Mouse (Mus musculus): Measurements from ENCODE around the gene Sf3a2.

Sf3a2 gene

DNA sequence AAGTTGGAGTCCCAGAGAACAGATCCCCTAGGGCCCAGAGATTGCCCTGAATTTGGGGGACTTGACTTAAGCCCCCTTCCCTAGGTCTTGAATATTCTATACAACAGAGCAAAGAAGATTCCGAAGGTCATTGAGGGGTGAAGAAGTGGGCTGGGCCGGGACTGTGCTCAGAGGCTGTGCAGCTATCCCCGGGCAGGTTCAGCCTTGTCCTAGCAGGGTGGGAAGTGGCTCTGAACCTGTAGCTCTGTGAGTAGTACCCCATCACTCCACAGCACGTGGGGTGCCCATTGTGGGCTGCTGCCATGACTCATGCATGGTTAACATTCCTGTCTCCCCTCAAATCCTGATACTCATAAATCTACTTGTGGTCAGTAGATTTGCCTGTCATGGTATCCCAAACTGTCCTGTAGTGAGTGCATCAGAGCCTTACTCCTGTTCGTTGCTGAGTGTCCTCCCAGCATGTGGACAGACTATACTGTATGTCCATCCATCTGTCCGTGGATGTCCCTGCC is 21.6 kb upstream of the Sf3a2 start:
- no peak for DNase-seq

DNA sequence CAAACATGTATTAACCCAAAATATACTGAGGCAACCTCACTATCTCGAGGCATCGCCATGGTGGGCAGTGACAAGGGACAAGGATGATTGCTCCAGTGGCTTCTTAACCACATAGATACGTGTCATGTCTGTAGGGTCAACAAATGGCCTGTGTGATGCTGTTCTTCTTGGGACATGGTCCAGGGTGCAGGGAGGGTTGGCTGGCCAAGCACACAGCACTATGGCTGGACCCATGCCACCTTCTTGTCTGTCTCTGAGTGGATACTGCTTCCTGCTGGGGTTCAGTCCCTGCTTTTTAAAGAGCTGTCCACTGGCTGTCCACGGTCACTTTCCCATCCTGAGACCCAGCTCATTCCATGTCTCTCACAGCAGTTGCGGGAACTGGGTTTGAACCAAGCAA is 20.9 kb upstream of the Sf3a2 start:
- DNase-seq, result no peak

DNA sequence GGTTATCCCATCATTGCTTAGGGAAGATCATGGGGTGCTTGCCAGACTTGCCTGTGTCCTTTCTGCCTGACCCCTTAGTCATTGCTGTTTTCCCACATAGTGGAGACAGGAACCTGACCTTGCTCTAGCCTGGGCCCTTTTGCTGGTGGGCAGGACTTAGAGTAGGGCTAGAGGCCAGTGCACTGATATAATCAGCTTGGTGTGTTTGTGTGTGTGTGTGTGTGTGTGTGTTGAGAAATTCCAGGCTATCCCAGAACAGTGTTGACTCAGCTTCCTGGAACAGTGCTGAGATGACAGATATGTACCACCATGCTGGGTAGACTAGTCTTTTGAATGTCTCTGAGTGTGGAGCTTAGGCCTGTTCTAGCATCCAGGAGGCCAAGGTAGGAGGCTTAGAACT is 18.4 kb upstream of the Sf3a2 start:
- no peak for DNase-seq

DNA sequence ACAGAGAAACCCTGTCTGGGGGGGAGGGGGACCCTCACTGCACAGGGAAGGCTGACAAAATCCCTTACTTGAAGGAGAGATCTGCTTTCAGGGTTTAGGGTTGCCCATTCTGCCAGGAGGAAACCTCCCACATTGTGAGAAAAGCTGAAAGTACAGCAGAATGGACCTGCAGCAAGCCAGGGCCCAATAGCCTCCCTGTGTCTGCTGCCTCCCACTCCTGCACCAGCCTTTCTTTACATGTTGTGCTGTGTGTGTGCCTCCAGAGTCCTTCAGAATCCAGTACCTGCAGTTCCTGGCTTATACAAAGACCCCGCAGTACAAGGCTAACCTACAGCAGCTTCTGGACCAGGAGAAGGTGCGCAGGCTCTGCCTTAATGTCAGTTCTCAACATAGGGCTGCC is 13.7 kb upstream of the Sf3a2 start:
- DNase-seq, result no peak

DNA sequence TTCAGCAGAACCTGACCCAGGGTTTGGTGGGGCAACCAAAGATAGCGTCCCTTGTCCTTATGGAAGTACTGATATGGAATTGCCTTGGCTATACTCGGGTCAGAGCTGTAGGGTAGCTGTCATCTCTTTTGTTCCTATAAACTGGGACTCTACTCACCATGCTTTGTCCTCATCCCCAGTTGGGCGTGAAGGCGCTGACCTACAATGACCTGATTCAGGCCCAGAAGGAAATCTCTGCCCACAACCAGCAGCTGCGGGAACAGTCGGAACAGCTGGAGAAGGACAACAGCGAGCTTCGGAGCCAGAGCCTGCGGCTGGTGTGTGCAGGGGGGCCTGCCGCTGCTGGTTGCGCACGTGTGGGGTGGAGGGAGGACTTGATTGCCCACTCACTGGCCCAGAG is 13.1 kb upstream of the Sf3a2 start:
- DNase-seq, result no peak

DNA sequence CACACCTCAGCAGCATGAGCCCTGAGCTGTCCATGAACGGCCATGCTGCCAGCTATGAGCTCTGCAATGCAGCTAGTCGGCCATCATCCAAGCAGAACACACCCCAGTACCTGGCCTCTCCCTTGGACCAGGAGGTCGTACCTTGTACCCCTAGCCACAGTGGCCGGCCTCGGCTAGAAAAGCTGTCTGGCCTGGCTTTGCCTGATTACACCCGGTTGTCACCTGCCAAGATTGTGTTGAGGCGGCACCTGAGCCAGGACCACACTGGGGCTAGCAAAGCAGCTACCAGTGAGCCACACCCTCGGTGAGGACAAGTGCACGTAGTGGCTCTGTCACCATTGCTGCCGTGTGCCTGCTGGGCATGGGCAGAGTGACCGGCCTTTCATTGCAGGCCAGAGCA is 12.0 kb upstream of the Sf3a2 start:
- DNase-seq, result no peak

DNA sequence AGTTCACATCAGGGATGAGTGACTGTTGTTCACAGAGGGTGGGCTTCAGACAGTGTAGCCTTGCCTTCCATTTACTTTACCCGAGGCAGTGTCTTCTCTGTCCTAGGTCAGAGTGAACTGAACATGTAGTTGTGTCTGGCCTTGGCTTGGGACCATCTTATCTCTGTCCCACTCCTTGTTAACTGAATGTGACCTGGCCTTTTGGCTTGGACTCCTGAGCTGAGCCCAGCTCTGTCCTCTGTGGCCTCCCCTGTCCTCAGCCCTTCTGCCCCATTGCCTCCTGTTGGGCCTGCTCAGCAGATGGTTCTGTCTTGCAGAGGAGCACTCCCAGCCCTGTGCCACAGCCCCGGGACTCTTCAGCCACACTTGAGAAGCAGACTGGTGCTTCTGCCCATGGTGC is 10.5 kb upstream of the Sf3a2 start:
- no peak for DNase-seq

DNA sequence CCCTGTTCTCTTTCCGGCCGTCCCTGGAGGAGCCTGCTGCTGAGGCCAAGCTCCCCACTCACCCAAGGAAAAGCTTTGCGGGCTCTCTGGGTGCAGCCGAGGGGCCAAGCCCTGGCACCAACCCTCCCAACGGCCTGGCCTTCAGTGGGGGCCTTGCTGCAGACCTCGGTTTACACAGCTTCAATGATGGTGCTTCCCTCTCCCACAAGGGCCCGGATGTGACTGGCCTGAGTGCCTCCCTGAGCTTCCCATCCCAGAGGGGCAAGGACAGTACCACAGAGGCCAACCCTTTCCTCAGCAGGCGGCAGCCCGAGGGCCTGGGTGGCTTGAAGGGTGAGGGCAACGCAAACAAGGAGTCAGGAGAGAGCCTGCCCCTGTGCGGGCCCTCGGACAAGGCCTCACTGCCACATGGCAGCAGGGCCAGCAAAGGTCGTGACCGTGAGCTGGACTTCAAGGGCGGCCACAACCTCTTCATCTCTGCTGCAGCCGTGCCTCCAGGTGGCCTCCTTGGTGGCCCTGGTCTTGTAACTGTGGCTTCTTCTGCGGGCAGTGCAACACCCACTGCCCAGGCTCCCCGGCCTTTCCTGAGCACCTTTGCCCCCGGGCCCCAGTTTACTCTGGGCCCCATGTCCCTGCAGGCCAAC is 7.1 kb upstream of the Sf3a2 start:
- DNase-seq, result no peak

DNA sequence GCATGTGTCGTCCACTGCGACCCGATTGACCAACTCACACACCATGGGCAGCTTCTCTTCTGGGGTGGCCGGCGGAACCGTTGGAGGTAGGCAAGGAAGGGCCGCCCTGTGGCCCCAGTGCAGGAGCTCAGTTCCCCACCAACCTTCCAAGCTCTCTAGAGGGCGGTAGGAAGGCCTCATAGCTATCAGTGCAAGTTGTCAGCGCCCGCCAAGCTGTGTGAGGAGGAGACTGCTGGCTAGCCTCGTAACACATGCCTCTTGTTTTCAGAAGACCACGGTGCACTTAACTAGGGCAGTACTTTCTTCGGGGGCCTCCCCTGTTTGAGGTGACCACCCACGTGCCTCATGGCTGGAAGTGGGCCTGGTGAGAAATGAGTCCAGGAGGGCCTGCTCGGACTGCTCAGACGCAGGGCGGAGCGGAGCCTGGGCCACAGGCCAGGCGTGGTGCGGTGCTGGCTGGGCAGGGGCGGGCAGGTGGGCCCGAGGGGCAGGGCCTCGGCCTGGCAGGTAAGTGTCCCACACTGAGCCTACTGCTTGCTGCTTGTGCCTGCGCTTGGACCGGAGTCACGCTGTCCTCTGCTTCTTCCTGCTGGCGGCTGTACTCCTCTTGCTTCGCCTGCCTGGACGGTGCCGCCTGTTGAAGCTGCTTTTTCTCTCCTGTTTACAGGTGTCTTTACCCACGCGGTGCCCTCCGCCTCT is 6.4 kb upstream of the Sf3a2 start:
- no peak for DNase-seq

DNA sequence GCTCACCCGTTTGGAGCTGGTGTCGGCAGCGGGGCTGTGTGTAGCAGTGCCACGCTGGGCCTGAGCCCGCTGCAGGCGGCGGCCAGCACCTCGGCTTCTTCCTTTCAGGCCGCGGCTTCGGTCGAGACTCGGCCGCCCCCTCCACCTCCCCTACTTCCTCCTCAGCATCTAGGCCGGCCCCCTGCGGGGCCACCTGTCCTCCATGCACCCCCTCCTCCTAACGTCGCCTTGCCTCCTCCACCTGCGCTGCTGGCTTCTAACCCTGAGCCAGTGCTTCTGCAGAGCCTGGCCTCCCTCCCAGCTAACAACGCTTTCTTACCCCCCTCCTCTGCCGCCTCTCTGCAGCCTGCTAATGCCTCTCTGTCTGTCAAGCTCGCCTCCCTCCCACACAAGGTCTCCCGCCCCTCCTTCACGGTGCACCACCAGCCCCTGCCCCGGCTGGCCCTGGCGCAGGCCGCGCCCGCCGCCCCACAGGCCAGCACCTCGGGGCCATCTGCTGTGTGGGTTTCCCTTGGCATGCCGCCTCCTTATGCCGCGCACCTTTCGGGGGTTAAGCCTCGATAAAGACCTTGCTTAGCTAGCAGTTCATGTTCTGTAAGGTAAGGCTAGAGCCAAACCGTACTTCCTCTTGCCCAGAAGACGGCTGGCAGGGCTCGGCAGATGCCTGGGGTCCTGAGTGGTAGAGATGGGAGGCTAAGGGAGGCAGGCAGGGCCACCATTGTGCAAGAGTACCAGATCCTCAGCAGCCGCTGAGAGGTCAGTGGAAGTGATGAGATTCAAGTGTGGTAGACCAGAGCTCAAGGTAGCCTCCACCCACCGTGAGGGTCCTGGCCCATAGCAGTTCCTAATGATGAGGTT is 5.6 kb upstream of the Sf3a2 start:
- no peak for DNase-seq

DNA sequence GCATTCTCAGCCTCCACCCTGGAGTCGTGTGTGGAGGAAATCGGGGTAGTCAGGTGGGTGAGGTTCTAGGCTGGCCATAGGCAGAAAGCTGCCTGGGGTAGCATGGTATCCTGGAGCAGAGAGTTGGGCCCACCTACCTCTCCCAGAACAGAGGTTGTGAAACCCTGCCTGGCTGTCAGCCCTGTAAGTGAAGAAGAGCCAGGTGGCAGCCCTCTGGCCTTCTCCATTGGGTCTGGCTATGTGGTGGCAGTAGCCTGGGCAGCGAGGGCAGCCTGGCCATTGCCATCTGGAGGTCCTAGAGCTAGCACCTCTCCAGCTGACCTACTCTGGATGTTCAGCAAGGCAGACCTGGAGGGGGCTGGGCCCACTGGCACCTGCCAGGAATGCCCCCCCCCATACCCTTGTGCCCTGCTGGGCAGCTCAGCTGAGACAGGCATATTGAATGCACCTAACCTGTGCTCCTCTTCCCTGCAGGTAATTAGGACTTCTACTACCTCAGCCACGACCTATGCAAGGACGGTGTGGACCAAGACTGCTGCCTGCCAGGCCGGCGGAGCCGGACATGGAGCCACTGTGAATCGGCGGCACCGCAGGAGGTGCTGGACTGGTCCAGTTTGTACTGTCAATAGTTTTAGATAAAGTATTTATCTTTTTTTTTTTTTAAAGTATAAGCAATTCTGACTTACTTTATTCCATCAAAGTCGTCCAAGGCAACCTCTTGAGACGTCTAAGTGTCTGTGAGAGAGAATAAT is 4.8 kb upstream of the Sf3a2 start:
- DNase-seq, result no peak

DNA sequence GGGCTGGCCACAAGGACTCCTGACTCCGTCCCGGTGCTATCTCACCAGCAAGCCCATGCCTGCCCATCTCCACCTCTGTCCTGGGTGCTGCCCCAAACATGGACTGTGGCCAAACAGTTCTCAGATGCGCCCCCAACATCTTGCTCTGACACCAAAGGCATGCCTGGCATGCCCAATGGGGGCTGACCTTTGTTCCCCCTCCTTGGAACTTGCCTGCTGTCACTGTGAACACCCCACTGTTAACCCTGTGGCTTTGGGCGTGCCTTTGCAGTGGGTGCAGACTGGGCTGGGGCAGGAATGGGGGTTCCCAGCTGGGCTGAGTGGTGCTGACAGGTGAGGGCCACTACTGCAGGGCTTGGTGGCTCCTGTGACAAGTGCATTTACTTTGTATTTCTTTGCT is 4.2 kb upstream of the Sf3a2 start:
- no peak for DNase-seq

DNA sequence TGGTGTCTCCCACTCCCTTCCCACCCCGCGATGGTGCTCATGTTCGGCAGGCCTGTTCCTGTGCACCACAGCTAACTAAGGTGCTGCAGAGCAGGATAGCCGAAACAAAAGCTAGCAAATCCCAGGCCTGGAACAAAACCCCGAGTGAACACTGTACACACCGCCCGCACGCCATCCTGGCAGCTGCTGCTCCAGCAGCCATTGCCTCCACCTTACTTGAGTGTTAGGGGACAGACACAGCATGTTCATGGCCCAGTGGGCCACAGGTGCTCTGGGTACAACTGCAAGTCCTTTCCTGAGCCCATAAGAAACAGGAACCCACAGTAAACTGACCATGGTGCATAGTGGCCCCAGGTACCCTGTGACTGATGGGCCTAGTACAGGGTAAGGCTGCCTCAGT is 3.2 kb upstream of the Sf3a2 start:
- DNase-seq, result no peak

DNA sequence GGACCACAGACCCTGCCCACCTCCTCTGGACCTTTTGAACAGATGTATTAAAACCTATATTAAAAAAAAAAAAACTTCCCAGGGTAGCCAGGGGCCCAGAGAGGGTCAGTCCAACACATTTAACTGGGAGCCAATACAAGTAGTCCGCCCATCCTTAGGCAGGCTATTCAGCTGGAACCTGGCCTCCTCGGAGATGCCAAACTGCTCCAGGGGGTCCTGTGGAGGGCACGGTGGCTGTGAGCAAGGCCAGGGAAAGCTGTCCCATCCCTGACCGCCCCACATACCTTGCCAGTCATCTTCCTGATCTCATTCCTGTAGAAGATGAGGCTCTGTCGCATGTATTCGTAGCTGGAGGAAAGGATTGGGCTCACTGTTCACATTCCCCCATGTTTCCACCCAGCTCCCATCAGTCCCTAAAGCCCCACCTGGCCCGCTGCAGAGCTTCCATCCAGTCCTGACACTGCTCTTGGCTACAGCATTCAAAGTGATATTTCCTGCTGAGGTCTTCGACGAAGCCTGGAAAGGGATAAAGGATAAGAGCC is 1.6 kb upstream of the Sf3a2 start:
- no peak for DNase-seq

DNA sequence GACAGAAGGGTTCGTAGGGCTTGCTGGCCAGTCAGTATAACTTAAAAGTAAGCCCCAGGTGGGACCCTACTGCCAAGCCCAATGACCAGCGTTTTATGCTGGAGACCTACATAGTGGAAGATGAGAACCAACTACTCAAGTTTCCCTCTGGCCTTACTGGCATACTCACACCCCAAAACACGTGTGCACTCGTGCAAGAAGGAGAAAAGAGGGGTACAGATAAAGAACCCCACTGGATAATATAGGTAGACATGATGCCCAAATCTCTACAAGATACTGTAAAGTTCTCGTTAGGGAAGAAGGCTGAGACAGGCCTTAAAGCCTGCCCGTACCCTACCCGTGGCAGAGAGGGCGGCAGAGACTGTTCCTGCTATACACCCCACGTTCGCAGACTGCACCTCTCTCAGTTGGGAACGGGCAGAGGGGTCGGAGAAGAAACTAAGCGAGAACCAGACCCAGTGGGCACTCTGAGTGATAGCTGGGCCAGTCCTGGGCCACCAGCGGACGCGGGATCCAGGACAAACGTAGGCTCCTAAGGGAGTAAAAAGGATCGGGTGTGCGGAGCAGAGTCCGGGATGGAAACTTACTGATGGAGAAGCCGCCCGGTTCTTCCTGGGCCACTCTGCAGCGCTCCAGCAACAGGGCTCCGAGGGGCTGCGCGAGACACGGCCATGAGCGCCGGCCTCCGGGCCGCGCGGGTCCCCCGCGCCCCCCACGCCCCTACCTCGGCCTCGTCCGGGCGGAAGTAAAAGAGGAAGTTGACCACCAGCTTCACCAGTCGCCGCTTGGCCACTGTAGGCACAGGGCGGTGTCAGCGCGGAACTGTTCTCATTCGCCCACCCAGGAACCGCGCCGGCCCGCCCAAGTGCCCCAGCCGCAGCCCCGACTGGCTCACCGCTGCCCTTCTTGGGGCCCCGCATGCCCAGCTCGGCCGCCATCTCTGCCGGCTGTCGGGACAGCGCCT is 530 bp upstream of the Sf3a2 start:
- DNase-seq, result no peak

DNA sequence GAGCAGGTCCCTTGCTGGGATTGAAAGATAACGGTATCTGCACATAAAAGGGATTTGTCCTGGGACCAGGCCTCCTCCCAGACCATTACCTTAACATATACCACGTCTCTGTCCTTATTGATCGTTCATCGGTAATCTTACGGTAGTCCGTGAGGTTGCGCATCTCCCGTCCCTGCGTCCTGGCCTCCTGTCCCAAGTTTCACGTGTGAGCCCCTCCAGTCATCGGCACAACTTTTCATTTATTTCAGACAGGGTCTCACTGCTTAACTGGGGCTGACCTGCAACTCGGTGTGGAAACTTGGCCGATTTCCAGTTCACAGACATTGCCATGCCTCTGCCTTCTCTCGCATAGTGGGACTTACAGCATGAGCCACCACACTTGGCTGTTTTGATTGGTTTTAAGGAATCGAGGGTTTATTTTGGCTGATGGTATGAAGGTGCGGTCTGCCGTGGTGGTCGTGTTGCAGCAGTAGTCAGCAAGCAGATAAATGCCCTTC is 1.1 kb downstream of the Sf3a2 start:
- no peak for DNase-seq

DNA sequence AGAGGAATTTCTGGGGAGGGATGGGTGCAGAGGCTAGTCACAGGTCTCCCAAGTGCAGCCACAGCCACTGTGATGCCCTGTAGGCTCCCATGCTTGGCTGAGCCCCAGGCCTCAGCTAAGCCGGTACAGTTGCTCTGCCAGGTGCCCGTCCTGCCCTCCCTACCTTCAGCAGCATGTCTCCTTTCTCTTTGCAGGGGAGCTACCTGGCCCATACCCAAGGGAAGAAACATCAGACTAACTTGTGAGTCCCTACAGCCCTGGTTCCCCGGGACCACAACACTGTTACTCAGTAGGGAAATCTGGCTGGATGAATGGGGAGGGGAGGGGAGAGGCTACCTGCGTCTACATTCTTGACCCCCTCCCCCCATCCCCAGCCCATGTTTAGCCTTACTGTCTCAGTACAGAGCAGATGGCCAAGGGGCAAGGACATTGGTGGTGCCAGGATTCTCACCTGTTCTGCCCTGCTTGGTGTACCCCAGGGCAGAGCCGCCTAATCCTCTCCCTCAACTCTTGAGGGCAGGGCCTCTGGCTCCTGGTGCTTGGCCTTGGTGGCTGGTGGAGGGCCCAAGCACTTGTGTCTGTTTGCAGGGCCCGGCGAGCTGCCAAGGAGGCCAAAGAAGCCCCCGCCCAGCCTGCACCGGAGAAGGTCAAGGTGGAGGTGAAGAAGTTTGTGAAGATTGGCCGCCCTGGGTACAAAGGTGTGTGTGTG is 4.4 kb downstream of the Sf3a2 start:
- DNase-seq, result no peak

DNA sequence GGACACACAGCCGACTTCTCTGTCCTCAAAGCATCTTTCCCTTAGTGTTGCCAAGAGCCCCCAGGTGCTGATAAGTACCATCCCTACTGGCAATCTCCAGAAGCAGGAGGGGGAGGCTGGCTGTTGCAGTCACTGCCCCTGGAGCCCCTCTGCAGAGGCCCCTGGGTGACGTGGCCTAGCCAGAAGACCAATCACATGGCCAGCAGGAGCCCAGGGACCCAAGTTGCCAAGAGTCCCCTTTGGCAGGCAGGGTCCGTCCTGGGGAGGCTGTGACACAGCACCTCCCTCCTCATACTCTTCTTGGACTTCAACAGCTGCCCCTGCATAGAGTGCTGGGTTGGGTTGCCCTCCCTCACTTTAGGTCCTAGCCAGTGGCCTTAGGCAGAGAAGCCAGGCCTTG is 5.0 kb downstream of the Sf3a2 start:
- DNase-seq, result no peak

DNA sequence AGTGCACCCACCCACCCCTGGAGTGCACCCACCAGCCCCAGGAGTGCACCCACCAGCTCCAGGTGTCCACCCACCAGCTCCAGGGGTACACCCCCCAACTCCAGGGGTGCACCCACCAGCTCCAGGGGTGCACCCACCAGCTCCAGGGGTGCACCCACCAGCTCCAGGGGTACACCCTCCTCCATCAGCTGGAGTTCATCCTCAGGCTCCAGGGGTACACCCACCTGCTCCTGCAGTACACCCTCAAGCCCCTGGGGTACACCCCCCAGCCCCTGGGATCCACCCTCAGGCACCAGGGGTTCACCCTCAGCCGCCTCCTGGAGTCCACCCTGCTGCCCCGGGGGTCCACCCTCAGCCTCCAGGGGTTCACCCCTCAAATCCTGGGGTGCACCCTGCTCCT is 6.3 kb downstream of the Sf3a2 start:
- no peak for DNase-seq

DNA sequence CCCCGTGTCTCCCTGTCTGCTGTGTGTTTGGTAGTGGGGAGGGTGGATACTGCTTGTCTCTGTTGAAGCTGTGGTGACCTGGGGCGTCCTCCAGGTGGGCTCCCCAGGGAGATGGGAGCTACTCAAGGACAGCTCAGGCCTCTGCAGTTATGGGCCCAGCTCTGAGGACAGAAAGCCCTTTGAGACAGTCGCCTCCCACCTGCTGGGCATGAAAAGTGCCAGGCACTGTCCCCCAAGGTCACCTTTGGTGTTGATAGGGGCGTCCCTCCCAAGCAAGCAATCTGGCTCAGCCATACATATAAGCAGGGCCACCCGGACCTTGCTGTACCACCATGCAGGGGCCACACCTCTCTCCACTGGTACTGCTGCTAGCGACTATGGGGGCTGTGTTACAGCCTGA is 6.9 kb downstream of the Sf3a2 start, which contains the start of gene Amh:
Gene Amh, plus strand, starts transcription at position 328 of the 400 bp plus-strand sequence.
- DNase-seq, result no peak

DNA sequence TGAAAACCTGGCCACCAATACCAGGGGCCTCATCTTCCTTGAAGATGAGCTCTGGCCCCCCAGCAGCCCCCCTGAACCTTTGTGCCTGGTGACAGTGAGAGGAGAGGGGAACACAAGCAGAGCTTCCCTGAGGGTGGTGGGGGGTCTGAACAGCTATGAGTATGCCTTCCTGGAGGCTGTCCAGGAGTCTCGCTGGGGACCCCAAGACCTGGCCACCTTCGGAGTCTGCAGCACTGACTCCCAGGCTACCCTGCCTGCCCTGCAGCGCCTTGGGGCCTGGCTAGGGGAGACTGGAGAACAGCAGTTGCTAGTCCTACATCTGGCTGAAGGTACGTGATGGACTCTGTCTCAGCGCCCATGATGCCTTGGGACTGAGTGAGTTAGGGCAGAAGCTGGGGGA is 7.3 kb downstream of the Sf3a2 start:
- no peak for DNase-seq

Data from right cerebral cortex, postnatal 4 days (tissue).